Mouse (Mus musculus) kidney, embryonic 15.5 days (tissue): ENCODE data around the gene Sec11a. TPM values are rescaled to one million over a fixed set of nuclear protein-coding genes. Genes with fewer than 3 reads are reported as not detected.
"Not testable (repeated sequence)": the region's sequence is repeated elsewhere in the genome, so short reads cannot be mapped to it uniquely, and the experiment has no call there.

Experiments
- ATAC-seq: fragments of 200-750 bp; cut with Nextera tagmentation; replicated peaks from 2 replicates; pipeline ENCODE4 v1.8.0; 2017; ENCODE audit warnings: moderate TSS enrichment; ENCODE audit not compliant: low FRiP score
- H3K27ac ChIP-seq: fragments of 300-500 bp; sonication (generic); 2 replicates; pipeline ENCODE4 v1.5.1; 2015; ENCODE audit warnings: mild to moderate bottlenecking, inconsistent platforms
- H3K27me3 ChIP-seq: fragments of 300-500 bp; sonication (generic); 2 replicates; pipeline ENCODE4 v1.6.1; 2015; ENCODE audit warnings: inconsistent platforms
- H3K36me3 ChIP-seq: fragments of 300-500 bp; sonication (generic); 2 replicates; pipeline ENCODE4 v1.6.1; 2015; ENCODE audit warnings: inconsistent platforms
- H3K4me1 ChIP-seq: fragments of 300-500 bp; sonication (generic); 2 replicates; pipeline ENCODE4 v1.6.1; 2015; ENCODE audit warnings: inconsistent platforms
- H3K4me2 ChIP-seq: fragments of 300-500 bp; sonication (generic); 2 replicates; pipeline ENCODE4 v1.6.1; 2015; ENCODE audit warnings: moderate library complexity, mild to moderate bottlenecking, inconsistent platforms
- H3K4me3 ChIP-seq: fragments of 300-500 bp; sonication (generic); replicated peaks from 2 replicates; pipeline ENCODE4 v1.5.1; 2015; ENCODE audit warnings: mild to moderate bottlenecking, inconsistent platforms
- H3K9ac ChIP-seq: fragments of 300-500 bp; sonication (generic); 2 replicates; pipeline ENCODE4 v1.6.1; 2015; ENCODE audit warnings: mild to moderate bottlenecking, inconsistent platforms
- H3K9me3 ChIP-seq: fragments of 300-500 bp; sonication (generic); replicated peaks from 2 replicates; pipeline ENCODE4 v1.6.1; 2016; ENCODE audit warnings: inconsistent platforms
- WGBS: fragments of 180-500 bp; shearing (Covaris S2); methylation state at CpG from one replicate; pipeline ENCODE4 v1.1.7; 2015; ENCODE audit warnings: mixed read lengths; 5-methylcytosine and 5-hydroxymethylcytosine counted together
- polyA plus RNA-seq: library from polyadenylated mRNA; unstranded; fragments of >200 nt; fragmentation: Nextera tagmentation; extraction: Ambion mirVana; gene quantifications from 2 replicates; pipeline ENCODE4 v1.2.1, GENCODE M21; 2015

Gene Sec11a
- polyA plus RNA-seq, 1 experiment from 2014 or later, result 217 TPM

- 87% methylated on average over 4 of the region's 4 CpGs for WGBS
- no peaks in the 10 kb centered on the region for H3K27me3 ChIP-seq
- H3K9me3 ChIP-seq, result no peaks in the 10 kb centered on the region
- ATAC-seq, result no peak
- H3K4me2 ChIP-seq, result no peak overlapping the region
- no peak overlapping the region for H3K9ac ChIP-seq
- peaks cover 12% of the 10 kb centered on the region for H3K36me3 ChIP-seq
- no peak overlapping the region for H3K4me3 ChIP-seq
- no peaks in the 10 kb centered on the region; the same call in 1 of the 2 replicates for H3K4me1 ChIP-seq
- H3K27ac ChIP-seq, result no peak overlapping the region
Measured at GRCm38 (mm10) chr7:80939808-80940207, 7.8 kb downstream of the Sec11a start.

- H3K9me3 ChIP-seq, H3K27me3 ChIP-seq, H3K4me1 ChIP-seq, ATAC-seq, H3K4me3 ChIP-seq, H3K4me2 ChIP-seq, H3K27ac ChIP-seq, H3K9ac ChIP-seq: not testable (repeated sequence)
- H3K36me3 ChIP-seq, result peaks cover 31% of the 10 kb centered on the region
Measured at GRCm38 (mm10) chr7:80937304-80937666, 10.3 kb downstream of the Sec11a start.

DNA sequence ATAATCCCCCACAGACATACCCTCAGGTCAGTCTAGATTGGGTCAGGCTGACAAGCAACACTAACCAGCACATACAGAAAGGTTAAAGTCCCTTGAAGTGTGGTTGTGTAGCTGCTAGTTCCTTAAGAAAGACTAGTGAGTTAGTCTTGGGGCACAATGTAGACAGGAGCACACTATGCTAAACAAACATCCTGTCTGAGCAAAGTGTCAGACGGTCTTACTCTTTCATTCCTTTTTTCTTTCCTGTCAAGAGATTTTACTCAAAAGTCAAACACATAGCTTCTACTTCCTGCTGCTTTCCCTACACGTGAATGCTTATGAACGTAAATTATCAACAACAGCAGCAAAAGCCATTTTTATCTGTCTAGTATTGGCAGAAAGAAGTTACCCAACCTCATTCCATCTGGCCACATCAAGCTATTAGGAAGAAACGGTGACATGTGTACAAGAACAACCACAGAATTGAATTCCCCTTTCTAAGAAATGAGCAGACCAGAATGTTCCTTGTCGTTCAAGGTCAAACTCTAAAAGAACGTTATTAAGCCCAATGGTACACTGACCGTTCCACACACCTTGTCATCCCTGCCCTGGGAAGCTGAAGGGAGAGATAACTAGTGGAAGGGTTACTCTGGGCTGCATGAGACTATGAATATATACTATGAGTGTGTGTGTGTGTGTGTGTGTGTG lies 10.8 kb downstream of the Sec11a start:
- not testable (repeated sequence) for H3K4me3 ChIP-seq, H3K9ac ChIP-seq, H3K9me3 ChIP-seq, ATAC-seq, H3K4me2 ChIP-seq, H3K4me1 ChIP-seq, H3K27ac ChIP-seq, H3K27me3 ChIP-seq
- WGBS, result 57% methylated on average over 7 of the region's 7 CpGs
- peaks cover 35% of the 10 kb centered on the region for H3K36me3 ChIP-seq

DNA sequence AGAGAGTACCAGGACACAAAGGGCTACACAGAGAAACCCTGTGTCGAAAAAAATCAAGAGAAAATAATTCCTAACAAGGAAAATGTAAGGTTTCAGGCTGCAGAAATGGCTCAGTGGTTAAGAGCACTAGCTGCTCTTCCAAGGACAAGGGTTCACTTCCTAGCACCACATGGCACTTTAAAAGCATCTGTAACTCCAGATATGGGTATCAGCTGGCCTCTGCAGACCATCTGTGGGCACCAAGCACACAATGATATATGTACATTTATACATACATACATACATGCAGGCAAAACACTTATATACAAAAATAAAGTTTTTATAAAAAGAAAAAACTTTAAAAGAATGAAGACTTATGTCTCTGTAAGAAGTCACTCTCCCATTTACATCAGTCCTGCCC lies 11.7 kb downstream of the Sec11a start:
- no peak for ATAC-seq
- Histone ChIP-seq H3K27me3 (no peaks in the 10 kb centered on the region), H3K9me3 (no peaks in the 10 kb centered on the region), H3K9ac (no peak overlapping the region), H3K4me3 (no peak overlapping the region), H3K4me2 (no peak overlapping the region), H3K27ac (no peak overlapping the region), H3K36me3 (peaks cover 39% of the 10 kb centered on the region), H3K4me1 (no peaks in the 10 kb centered on the region; the same call in 1 of the 2 replicates)
- 100% methylated on average over 1 of the region's 1 CpGs for WGBS

DNA sequence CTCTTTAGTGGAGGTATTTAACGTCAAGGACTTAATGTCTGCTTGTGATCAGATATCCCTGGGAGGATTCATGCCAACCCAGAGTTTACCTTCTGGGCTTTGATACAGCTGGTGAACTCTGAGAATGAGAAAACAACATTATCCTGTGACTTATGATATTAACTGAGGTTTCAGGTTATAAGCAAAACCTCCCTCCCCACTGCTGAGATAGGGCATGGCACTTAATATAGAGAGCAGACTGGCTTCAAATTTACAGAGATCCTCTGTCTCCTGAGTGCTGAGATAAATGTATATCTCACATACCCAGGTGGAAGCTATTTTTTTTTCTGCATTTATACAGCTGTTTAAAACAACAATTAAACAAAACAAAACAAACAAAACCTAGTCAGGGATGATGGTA lies 14.8 kb downstream of the Sec11a start:
- no peak for ATAC-seq
- Histone ChIP-seq H3K36me3 (peaks cover 41% of the 10 kb centered on the region), H3K4me3 (no peak overlapping the region), H3K27ac (no peak overlapping the region), H3K27me3 (no peaks in the 10 kb centered on the region), H3K4me1 (peaks cover 4% of the 10 kb centered on the region; the same call in 1 of the 2 replicates), H3K9ac (no peak overlapping the region), H3K4me2 (no peak overlapping the region), H3K9me3 (no peaks in the 10 kb centered on the region)
- WGBS, result 61% methylated on average over 1 of the region's 1 CpGs

GRCm38 (mm10) chr7:80931618-80932207 lies 15.9 kb downstream of the Sec11a start:
- Histone ChIP-seq H3K4me3 (no peak overlapping the region), H3K9me3 (no peaks in the 10 kb centered on the region), H3K4me1 (peaks cover 4% of the 10 kb centered on the region; the same call in 1 of the 2 replicates), H3K27me3 (no peaks in the 10 kb centered on the region), H3K36me3 (peaks cover 48% of the 10 kb centered on the region), H3K9ac (no peak overlapping the region), H3K4me2 (no peak overlapping the region), H3K27ac (no peak overlapping the region)
- ATAC-seq, result no peak
- 79% methylated on average over 8 of the region's 8 CpGs for WGBS

DNA sequence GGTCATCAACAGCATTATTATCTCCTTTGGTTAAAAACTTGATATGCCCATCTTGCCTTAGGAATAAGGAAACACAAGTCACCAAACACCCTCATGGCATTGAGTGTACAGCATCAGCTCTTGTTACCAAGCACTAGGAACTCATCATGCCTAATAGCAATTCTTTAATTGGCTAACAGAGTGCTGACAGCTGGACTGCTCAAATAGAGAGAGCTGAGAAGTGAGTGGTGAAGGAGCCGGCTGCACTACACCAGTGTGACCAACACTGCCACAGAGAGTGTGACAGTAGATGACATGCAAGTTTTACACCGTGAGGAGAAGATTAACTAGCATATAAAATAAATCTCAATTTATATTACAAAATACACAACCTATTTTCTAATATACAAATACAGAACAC lies 24.4 kb downstream of the Sec11a start:
- no peak overlapping the region for H3K27ac ChIP-seq
- 81% methylated on average over 2 of the region's 2 CpGs for WGBS
- H3K27me3 ChIP-seq, result no peaks in the 10 kb centered on the region
- no peak for ATAC-seq
- peaks cover 80% of the 10 kb centered on the region for H3K36me3 ChIP-seq
- no peak overlapping the region for H3K4me3 ChIP-seq
- no peaks in the 10 kb centered on the region for H3K4me1 ChIP-seq
- no peak overlapping the region for H3K9ac ChIP-seq
- H3K4me2 ChIP-seq, result no peak overlapping the region
- no peaks in the 10 kb centered on the region for H3K9me3 ChIP-seq

DNA sequence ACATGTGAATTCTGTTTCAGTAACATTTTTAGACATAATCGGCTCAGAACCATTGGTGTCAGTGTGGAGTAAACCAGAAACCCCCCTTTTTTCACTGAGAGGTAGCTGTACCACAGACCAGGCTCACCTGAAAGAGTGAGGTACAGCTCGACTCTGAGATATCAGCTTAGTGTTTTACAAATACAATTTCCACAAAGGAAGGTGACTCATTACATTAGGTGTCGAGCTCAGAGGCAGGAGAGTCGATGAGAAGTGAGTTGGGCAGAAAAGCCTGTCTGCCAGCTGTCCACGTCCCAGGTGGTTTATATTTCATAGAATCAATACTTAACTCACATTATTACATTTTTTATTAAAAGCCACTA lies 28.0 kb downstream of the Sec11a start:
- WGBS, result 90% methylated on average over 5 of the region's 5 CpGs

GRCm38 (mm10) chr7:80918982-80919646 lies 28.5 kb downstream of the Sec11a start:
- H3K9me3 ChIP-seq, result no peaks in the 10 kb centered on the region
- H3K9ac ChIP-seq, result no peak overlapping the region
- no peak overlapping the region for H3K4me2 ChIP-seq
- H3K27me3 ChIP-seq, result no peaks in the 10 kb centered on the region
- ATAC-seq, result no peak
- 77% methylated on average over 8 of the region's 8 CpGs for WGBS
- H3K27ac ChIP-seq, result no peak overlapping the region
- no peak overlapping the region for H3K4me3 ChIP-seq
- H3K36me3 ChIP-seq, result peaks cover 87% of the 10 kb centered on the region
- no peaks in the 10 kb centered on the region for H3K4me1 ChIP-seq

More for the DNA sequence above, 28.0 kb downstream of the Sec11a start:
- no peaks in the 10 kb centered on the region for H3K9me3 ChIP-seq
- H3K36me3 ChIP-seq, result peaks cover 87% of the 10 kb centered on the region
- H3K9ac ChIP-seq, result no peak overlapping the region
- H3K4me2 ChIP-seq, result no peak overlapping the region
- no peak for ATAC-seq
- H3K27ac ChIP-seq, result no peak overlapping the region
- no peaks in the 10 kb centered on the region for H3K27me3 ChIP-seq
- no peaks in the 10 kb centered on the region for H3K4me1 ChIP-seq
- no peak overlapping the region for H3K4me3 ChIP-seq

GRCm38 (mm10) chr7:80917916-80918465 lies 29.6 kb downstream of the Sec11a start:
- Histone ChIP-seq H3K9ac (no peak overlapping the region), H3K27ac (no peak overlapping the region), H3K9me3 (no peaks in the 10 kb centered on the region), H3K4me3 (no peak overlapping the region), H3K36me3 (peaks cover 90% of the 10 kb centered on the region), H3K27me3 (no peaks in the 10 kb centered on the region), H3K4me2 (no peak overlapping the region), H3K4me1 (no peaks in the 10 kb centered on the region)
- 75% methylated on average over 4 of the region's 4 CpGs for WGBS
- ATAC-seq, result no peak

DNA sequence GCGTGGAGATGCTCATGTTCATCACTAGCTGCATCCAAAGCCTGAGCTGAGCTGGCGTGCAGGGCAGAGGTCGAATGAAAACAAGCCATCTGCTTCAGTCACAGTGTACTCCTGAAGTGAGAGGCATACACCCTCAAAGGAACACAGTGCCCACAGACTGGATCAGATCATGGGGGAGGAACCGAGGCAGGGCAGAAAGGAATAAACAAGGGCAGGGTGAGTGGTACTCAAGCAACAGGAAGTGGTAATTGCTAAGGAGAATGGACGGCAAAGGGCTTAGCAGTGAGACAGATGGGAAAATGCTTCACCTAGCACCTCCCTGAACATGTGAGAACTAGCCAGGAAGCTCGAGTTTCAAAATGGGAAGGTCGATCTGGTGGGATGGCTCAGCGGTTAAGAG lies 35.1 kb downstream of the Sec11a start:
- no peaks in the 10 kb centered on the region for H3K4me1 ChIP-seq
- WGBS, result 72% methylated on average over 8 of the region's 8 CpGs
- no peak for ATAC-seq
- H3K27ac ChIP-seq, result no peak overlapping the region
- no peaks in the 10 kb centered on the region for H3K9me3 ChIP-seq
- peaks cover 90% of the 10 kb centered on the region for H3K36me3 ChIP-seq
- no peak overlapping the region for H3K4me2 ChIP-seq
- H3K9ac ChIP-seq, result no peak overlapping the region
- no peaks in the 10 kb centered on the region for H3K27me3 ChIP-seq
- no peak overlapping the region for H3K4me3 ChIP-seq

GRCm38 (mm10) chr7:80911053-80911452 lies 36.5 kb downstream of the Sec11a start:
- Histone ChIP-seq H3K36me3 (peaks cover 80% of the 10 kb centered on the region), H3K9me3 (no peaks in the 10 kb centered on the region), H3K9ac (no peak overlapping the region), H3K4me2 (no peak overlapping the region), H3K27me3 (no peaks in the 10 kb centered on the region), H3K4me3 (no peak overlapping the region), H3K4me1 (no peaks in the 10 kb centered on the region), H3K27ac (no peak overlapping the region)
- ATAC-seq, result no peak
- WGBS, result 77% methylated on average over 7 of the region's 7 CpGs
